Mouse (Mus musculus): ENCODE data around the gene Atp2c2.
A peak's percentile ranks its signal among the peaks of the same experiment; 100 is the strongest.

Atp2c2 gene

GRCm38 (mm10) chr8:119784676-119785075 is 84.9 kb downstream of the Atp2c2 start:
- DNase-seq (ENCODE audit: low spot score) = no peak

- DNase-seq (ENCODE audit: low spot score) = no peak
Measured at GRCm38 (mm10) chr8:119785764-119786405, 86.1 kb downstream of the Atp2c2 start.

GRCm38 (mm10) chr8:119786871-119787270 is 87.1 kb downstream of the Atp2c2 start:
- DNase-seq (ENCODE audit: low spot score) = no peak

GRCm38 (mm10) chr8:119787341-119787740 is 87.5 kb downstream of the Atp2c2 start:
- no peak for DNase-seq (ENCODE audit: low spot score)

- DNase-seq (ENCODE audit: low spot score) = no peak
Measured at GRCm38 (mm10) chr8:119788607-119789381, 89.0 kb downstream of the Atp2c2 start.

GRCm38 (mm10) chr8:119789581-119789980 is 89.8 kb downstream of the Atp2c2 start:
- DNase-seq (ENCODE audit: low spot score) = no peak

GRCm38 (mm10) chr8:119791804-119792704 is 92.2 kb downstream of the Atp2c2 start:
- DNase-seq (ENCODE audit: low spot score) = no peak

- DNase-seq (ENCODE audit: low spot score) = no peak
Measured at GRCm38 (mm10) chr8:119794689-119795088, 94.9 kb downstream of the Atp2c2 start.

- no peak for DNase-seq (ENCODE audit: low spot score)
Measured at GRCm38 (mm10) chr8:119795651-119796050, 95.8 kb downstream of the Atp2c2 start.

- DNase-seq (ENCODE audit: low spot score) = peak; percentile 43
Measured at GRCm38 (mm10) chr8:119798170-119798964, 98.6 kb downstream of the Atp2c2 start.

GRCm38 (mm10) chr8:119798965-119799264 is 99.1 kb downstream of the Atp2c2 start:
- DNase-seq (ENCODE audit: low spot score) = no peak

- DNase-seq (ENCODE audit: low spot score) = no peak
Measured at GRCm38 (mm10) chr8:119801168-119801567, 101.4 kb downstream of the Atp2c2 start.

- DNase-seq (ENCODE audit: low spot score) = no peak
Measured at GRCm38 (mm10) chr8:119802592-119802991, 102.8 kb downstream of the Atp2c2 start.

- no peak for DNase-seq (ENCODE audit: low spot score)
Measured at GRCm38 (mm10) chr8:119805275-119805674, 105.5 kb downstream of the Atp2c2 start.

- DNase-seq (ENCODE audit: low spot score) = no peak
Measured at GRCm38 (mm10) chr8:119806422-119807263, 106.8 kb downstream of the Atp2c2 start.
